Mouse (Mus musculus) E14TG2a.4 (cell line): ENCODE results near the gene Drd2.
A peak's percentile ranks its signal among the peaks of the same experiment; 100 is the strongest.

ENCODE experiments used
- H3K27me3 ChIP-seq: 2 replicates; pipeline ENCODE4 v1.6.1; 2014; ENCODE audit warnings: low read length, control low read depth; ENCODE audit not compliant: insufficient read depth
- H3K36me3 ChIP-seq: 2 replicates; pipeline ENCODE4 v1.6.1; 2014; ENCODE audit warnings: low read length, control low read depth; ENCODE audit not compliant: insufficient read depth
- H3K4me1 ChIP-seq: replicated peaks from 2 replicates; pipeline ENCODE4 v1.6.1; 2014; ENCODE audit warnings: low read depth, low read length, control low read depth
- H3K4me3 ChIP-seq: replicated peaks from 2 replicates; pipeline ENCODE4 v1.5.1; 2014; ENCODE audit warnings: mild to moderate bottlenecking, low read length
- H3K9me3 ChIP-seq: 2 replicates; pipeline ENCODE4 v1.6.1; 2014; ENCODE audit warnings: low read length, control low read depth
- CTCF ChIP-seq: conservative IDR thresholded peaks from 2 replicates; pipeline ENCODE4 v1.5.1; 2014; ENCODE audit warnings: low read length
- NANOG ChIP-seq: IDR thresholded peaks from 2 replicates; pipeline ENCODE4 v1.6.1; 2014; ENCODE audit warnings: borderline replicate concordance, low read length, mixed read lengths
- POU5F1 ChIP-seq: IDR thresholded peaks from 2 replicates; pipeline ENCODE4 v1.6.1; 2014; ENCODE audit warnings: low read length, borderline replicate concordance

The Drd2 gene

GRCm38 (mm10) chr9:49423866-49424265 is 83.4 kb downstream of the Drd2 start:
- no peak overlapping the region for H3K4me3 ChIP-seq
- H3K4me1 ChIP-seq: peaks cover 7% of the 10 kb centered on the region; the same call in 1 of the 2 replicates
- TF ChIP-seq NANOG (no peak), POU5F1 (no peak), CTCF (no peak)
- H3K9me3 ChIP-seq: peaks cover 11% of the 10 kb centered on the region
- H3K27me3 ChIP-seq: no peaks in the 10 kb centered on the region
- no peaks in the 10 kb centered on the region for H3K36me3 ChIP-seq

GRCm38 (mm10) chr9:49425585-49425984 is 85.2 kb downstream of the Drd2 start:
- TF ChIP-seq CTCF (no peak), NANOG (no peak), POU5F1 (no peak)
- Histone ChIP-seq H3K36me3 (no peaks in the 10 kb centered on the region), H3K9me3 (peaks cover 11% of the 10 kb centered on the region), H3K4me3 (no peak overlapping the region), H3K4me1 (peaks cover 7% of the 10 kb centered on the region; the same call in 1 of the 2 replicates), H3K27me3 (no peaks in the 10 kb centered on the region)

GRCm38 (mm10) chr9:49426921-49427320 is 86.5 kb downstream of the Drd2 start, which contains the start of gene Ankk1:
Ankk1 (minus strand) TSS chr9:49427021.
- TF ChIP-seq CTCF (no peak), POU5F1 (no peak), NANOG (no peak)
- Histone ChIP-seq H3K27me3 (no peaks in the 10 kb centered on the region), H3K36me3 (no peaks in the 10 kb centered on the region), H3K9me3 (peaks cover 11% of the 10 kb centered on the region), H3K4me3 (0 out of 2 replicates have a peak within 1 kb of the TSS, but pooled peaks have one; percentile 3), H3K4me1 (peaks cover 7% of the 10 kb centered on the region; the same call in 1 of the 2 replicates)

- Histone ChIP-seq H3K9me3 (peaks cover 11% of the 10 kb centered on the region), H3K4me3 (no peak overlapping the region), H3K4me1 (peaks cover 7% of the 10 kb centered on the region; the same call in 1 of the 2 replicates), H3K36me3 (no peaks in the 10 kb centered on the region), H3K27me3 (no peaks in the 10 kb centered on the region)
- TF ChIP-seq NANOG (no peak), CTCF (no peak), POU5F1 (no peak)
Observed at GRCm38 (mm10) chr9:49427478-49427877, 87.1 kb downstream of the Drd2 start.

GRCm38 (mm10) chr9:49442621-49443020 is 102.2 kb downstream of the Drd2 start:
- no peak for TF ChIP-seq POU5F1
- no peak for TF ChIP-seq CTCF
- TF ChIP-seq NANOG: no peak
- Histone ChIP-seq H3K4me3 (no peak overlapping the region), H3K36me3 (no peaks in the 10 kb centered on the region), H3K4me1 (peaks cover 13% of the 10 kb centered on the region), H3K9me3 (no peaks in the 10 kb centered on the region), H3K27me3 (no peaks in the 10 kb centered on the region)

GRCm38 (mm10) chr9:49450491-49450890 is 110.1 kb downstream of the Drd2 start:
- peaks cover 3% of the 10 kb centered on the region; the same call in 1 of the 2 replicates for H3K9me3 ChIP-seq
- H3K27me3 ChIP-seq: no peaks in the 10 kb centered on the region
- no peak overlapping the region for H3K4me3 ChIP-seq
- TF ChIP-seq NANOG (no peak), POU5F1 (no peak), CTCF (no peak)
- H3K4me1 ChIP-seq: no peaks in the 10 kb centered on the region
- no peaks in the 10 kb centered on the region for H3K36me3 ChIP-seq

GRCm38 (mm10) chr9:49452396-49452795 is 112.0 kb downstream of the Drd2 start:
- TF ChIP-seq POU5F1 (no peak), CTCF (no peak), NANOG (no peak)
- Histone ChIP-seq H3K4me1 (no peaks in the 10 kb centered on the region), H3K4me3 (no peak overlapping the region), H3K9me3 (peaks cover 3% of the 10 kb centered on the region; the same call in 1 of the 2 replicates), H3K27me3 (no peaks in the 10 kb centered on the region), H3K36me3 (no peaks in the 10 kb centered on the region)

- peaks cover 3% of the 10 kb centered on the region; the same call in 1 of the 2 replicates for H3K9me3 ChIP-seq
- no peaks in the 10 kb centered on the region for H3K27me3 ChIP-seq
- no peaks in the 10 kb centered on the region for H3K36me3 ChIP-seq
- no peak overlapping the region for H3K4me3 ChIP-seq
- TF ChIP-seq NANOG: no peak
- TF ChIP-seq POU5F1: no peak
- no peaks in the 10 kb centered on the region for H3K4me1 ChIP-seq
Observed at GRCm38 (mm10) chr9:49456136-49456535, 115.7 kb downstream of the Drd2 start.
